Mouse (Mus musculus) left cerebral cortex, adult 11 months (tissue): ENCODE measurements around the gene Izumo4.
A peak's percentile ranks its signal among the peaks of the same experiment; 100 is the strongest.

Experiments used
- DNase-seq: peaks from one replicate; pipeline ENCODE4 v3.0.0; 2022; ENCODE audit warnings: low spot score

Gene Izumo4

DNA sequence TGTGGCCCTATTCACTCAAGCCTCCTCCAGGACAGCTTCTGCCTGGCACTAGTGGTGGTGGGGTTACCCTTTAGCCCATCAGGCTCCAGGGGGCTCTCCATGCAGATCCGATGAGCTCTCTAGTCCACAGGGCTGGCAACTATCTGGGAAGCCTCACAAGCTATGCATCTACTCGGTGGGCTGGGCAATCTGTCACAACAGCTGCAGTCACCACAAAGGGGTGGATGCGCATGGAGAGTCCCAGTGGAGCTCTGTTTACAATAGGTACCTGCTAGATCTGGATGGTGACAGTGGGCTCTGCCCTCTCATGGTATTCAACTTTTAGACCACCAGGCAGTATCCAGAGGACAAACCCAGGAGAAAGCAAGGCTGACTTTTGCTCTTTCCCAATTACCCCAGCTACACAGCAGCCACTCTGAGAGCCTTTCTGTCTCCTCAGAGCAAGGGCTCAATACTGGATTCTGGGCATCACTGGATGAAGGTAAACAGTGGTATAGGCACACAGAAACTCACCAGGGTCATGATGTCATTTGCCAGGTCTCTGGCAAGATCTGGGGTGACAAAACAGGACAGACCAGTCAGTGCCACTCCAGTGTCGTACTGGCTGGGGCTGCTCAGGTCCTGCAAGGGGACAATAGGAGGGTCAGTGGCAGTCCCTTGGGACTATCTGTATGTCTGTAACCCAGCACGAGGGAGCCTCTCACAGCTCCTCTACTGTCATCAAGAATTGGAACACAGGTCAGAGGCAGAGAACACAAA, 25.6 kb downstream of the Izumo4 start:
- DNase-seq, result no peak

GRCm38 (mm10) chr10:80732611-80733101, 30.7 kb downstream of the Izumo4 start:
- no peak for DNase-seq

GRCm38 (mm10) chr10:80736731-80737130, 34.7 kb downstream of the Izumo4 start:
- no peak for DNase-seq

GRCm38 (mm10) chr10:80738657-80739056, 36.7 kb downstream of the Izumo4 start:
- no peak for DNase-seq

GRCm38 (mm10) chr10:80741146-80741545, 39.2 kb downstream of the Izumo4 start:
- DNase-seq, result no peak

GRCm38 (mm10) chr10:80741634-80742179, 39.7 kb downstream of the Izumo4 start:
- DNase-seq, result no peak

DNA sequence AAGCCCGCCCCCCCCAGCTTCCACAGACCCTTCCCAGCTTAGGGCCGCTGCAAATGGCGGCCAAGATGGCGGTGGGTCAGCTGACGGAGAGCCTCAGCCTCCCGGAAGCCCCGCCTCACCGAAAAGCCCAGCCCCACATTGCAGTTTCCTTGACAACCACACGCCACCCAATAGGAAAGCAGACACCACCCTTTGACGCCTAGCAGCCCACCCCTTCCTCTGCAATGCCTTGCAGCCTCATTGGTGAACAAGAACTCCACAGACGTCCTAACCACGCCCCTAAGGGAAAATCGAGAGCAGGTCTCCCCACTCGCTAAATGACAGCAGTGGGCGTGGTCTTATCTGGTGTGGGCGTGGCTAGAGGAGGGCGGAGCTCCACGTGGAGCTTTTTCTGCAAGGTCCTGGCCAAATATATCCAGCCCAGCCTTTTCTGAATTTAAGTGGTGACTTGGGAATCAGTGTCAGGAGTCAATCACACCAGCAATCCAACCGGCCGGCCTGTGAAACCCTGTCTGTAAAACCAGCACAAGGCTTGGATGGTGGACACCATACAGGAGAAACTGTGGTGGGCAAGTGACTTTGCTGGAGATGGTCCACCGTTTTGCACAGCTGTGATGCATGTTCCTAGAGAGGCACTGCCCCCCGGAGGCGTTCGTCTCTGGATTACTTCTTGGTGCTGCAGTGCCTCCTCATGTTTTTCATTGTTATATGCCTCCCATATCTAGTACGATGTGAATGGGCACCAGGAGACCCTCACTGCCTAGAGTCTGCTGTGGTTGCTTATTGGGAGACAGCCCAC, 40.4 kb downstream of the Izumo4 start, which contains the start of gene Ap3d1:
Gene Ap3d1 (minus strand): TSS at position 85 of the 799 bp plus-strand sequence.
- peak; percentile 98 for DNase-seq

DNA sequence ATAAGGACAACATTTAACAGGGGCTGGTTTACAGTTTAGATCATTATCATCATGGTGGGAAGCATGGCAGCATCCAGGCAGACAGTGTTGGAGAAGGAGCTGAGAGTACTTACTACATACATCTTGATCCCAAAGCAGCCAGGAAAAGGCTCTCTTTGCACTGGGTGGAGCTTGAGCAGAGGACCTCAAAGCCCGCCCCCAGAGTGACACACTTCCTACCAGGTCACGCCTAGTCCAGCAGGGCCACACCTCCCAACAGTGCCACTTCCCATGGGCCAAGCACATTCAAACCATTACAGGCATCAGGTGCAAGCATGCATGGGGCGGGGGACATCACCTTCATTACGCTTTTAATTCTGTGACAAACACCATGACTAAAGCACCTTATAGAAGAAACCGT, 42.3 kb downstream of the Izumo4 start:
- no peak for DNase-seq

DNA sequence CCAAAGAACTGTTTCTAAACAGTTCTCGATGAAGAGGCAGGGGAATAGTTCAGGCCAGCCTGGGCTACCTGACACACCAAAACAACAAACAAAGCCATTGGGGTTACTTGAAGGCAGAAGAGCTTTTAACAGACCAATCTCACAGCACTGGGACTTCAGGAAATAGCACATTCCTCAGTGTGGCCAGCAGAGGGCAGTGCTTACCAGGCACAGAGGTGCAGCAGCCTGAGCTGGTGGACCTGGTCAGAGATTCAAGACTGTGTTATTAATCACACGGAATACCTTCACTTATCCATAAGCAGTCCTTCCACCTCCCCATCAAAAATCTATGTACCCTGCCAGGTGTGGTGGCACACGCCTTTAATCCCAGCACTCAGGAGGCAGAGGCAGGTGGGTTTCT, 45.4 kb downstream of the Izumo4 start:
- DNase-seq, result no peak

GRCm38 (mm10) chr10:80748609-80749008, 46.6 kb downstream of the Izumo4 start:
- DNase-seq, result no peak

GRCm38 (mm10) chr10:80751188-80751832, 49.3 kb downstream of the Izumo4 start:
- DNase-seq, result peak; percentile 65

- DNase-seq, result no peak
These were observed 50.2 kb downstream of the Izumo4 start for GRCm38 (mm10) chr10:80752079-80752625.

DNA sequence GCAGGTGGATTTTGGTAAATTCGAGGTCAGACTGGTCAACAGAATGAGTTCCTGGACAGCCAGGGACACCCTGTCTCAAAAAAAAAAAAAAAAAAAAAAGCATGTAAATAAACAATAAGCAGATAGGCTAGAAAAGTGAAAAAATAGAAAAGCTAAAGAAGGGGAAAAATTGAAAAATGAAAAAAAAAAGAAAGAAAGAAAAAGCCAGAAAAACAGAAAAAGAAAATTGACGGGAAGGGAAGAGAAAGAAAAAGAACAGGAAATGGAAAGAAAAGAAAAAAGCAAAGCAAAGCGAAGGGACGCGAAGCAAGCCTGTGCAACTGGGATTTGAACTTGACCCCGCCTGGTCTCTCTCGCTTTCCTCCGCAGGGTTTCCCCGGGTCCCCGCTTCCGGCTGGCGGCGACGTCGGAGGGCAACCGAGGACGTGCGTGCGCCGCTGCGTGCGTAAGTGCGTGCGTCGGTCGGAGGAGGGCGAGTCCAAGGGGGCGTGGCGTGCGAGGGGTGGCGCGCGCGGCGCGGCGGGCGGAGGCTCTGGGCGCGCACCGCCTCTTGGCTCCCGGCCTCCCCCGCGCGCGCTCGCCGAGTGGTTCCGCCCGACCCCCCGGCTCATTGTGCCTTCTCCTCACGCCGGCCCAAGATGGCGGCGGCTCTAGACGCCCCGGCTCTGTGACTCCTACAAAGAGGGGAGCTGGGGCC, 52.8 kb downstream of the Izumo4 start, which contains the start of gene Dot1l:
Gene Dot1l (plus strand): TSS at position 613 of the 697 bp plus-strand sequence.
- DNase-seq, result peak; percentile 96
